Mouse (Mus musculus): ENCODE data around the gene Tjp3.

DNA sequence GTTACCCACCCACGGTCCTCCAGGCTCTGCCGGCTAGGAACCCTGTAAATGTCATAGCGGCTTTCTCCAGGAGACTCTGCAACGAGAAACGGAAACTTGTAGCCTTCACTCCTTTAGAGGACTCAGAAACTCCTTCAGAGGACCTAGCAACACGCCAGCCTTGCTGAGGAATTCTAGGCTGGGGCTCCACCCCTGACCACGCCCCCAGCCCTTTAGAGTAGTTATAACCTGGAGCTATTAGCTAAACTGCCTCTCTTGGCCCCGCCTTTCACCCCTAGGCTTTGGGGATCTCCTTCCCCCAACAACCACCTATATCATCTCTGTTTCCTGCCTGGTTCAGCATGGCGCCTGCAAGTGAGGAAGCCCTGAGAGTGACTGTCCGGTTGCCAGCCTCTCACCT, 11.9 kb downstream of the Tjp3 start:
- TF ChIP-seq CTCF (IDR thresholded peaks at IDR 0.05; ENCODE audit: borderline replicate concordance, extremely low read depth, insufficient read depth, insufficient read length) (no peak), POLR2A (IDR thresholded peaks at IDR 0.05; ENCODE audit: borderline replicate concordance, extremely low read depth, insufficient read depth, insufficient read length, poor library complexity, severe bottlenecking) (no peak)

Measured in brain, embryonic 14.5 days (tissue).